Mouse (Mus musculus) thymus, adult 2 months (tissue): ENCODE measurements around the gene Dnmt1.

Source experiments
- CTCF ChIP-seq: fragments of 200-500 bp; IDR thresholded peaks from 2 replicates; pipeline ENCODE4 v1.5.1; 2012; ENCODE audit warnings: mild to moderate bottlenecking, control low read depth, low read length, moderate library complexity, borderline replicate concordance; ENCODE audit not compliant: control insufficient read depth, poor library complexity, insufficient read depth; ENCODE audit errors: extremely low read depth
- POLR2A ChIP-seq: fragments of 200-500 bp; IDR thresholded peaks from 2 replicates; pipeline ENCODE4 v1.6.1; 2012; ENCODE audit warnings: mild to moderate bottlenecking, low read length, control low read depth, moderate library complexity; ENCODE audit not compliant: control insufficient read depth, poor library complexity, insufficient read depth; ENCODE audit errors: extremely low read depth

DNA sequence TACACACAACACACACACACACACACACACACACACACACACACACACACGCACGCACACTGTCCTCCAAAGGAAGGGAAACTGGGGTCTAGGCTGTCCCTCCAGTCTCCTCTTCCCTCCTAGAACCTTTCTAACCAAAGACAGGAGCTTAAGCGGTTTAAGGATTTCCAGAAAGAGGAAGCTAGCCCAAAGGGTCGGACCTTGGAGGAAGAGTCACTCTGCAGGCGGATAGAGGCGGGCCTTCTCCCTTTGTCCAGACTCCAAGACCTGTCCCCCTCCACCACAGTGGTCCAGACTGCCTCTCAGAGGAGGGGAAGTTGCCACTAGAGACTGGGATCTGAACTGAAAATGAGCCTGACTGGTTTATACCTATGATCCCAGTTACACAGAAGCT is 14.0 kb upstream of the Dnmt1 start:
- TF ChIP-seq POLR2A (no peak), CTCF (no peak)
